Mouse (Mus musculus) limb, embryonic 10.5 days (tissue): ENCODE measurements at regions not wholly inside any gene's neighbourhood (a gene's known extent, or its start where the extent isn't known, plus 50 kb on each side); places are given as distances from the start of the nearest gene placed in this dataset.

Source experiments
- DNase-seq: peaks from one replicate; pipeline ENCODE4 v3.0.0-alpha.2; 2017; ENCODE audit warnings: low spot score
- H3K27ac ChIP-seq: fragments of 300-500 bp; sonication (generic); 2 replicates; pipeline ENCODE4 v1.5.1; 2016; ENCODE audit warnings: mild to moderate bottlenecking
- H3K27me3 ChIP-seq: fragments of 300-500 bp; sonication (generic); 2 replicates; pipeline ENCODE4 v1.6.1; 2016; ENCODE audit warnings: low read depth, mild to moderate bottlenecking; ENCODE audit not compliant: poor library complexity, severe bottlenecking
- H3K36me3 ChIP-seq: fragments of 300-500 bp; sonication (generic); 2 replicates; pipeline ENCODE4 v1.6.1; 2016; ENCODE audit warnings: mild to moderate bottlenecking, moderate library complexity
- H3K4me1 ChIP-seq: fragments of 300-500 bp; sonication (generic); 2 replicates; pipeline ENCODE4 v1.6.1; 2016
- H3K4me3 ChIP-seq: fragments of 300-500 bp; sonication (generic); 2 replicates; pipeline ENCODE4 v1.5.1; 2016; ENCODE audit warnings: mild to moderate bottlenecking, moderate library complexity
- H3K9me3 ChIP-seq: fragments of 300-500 bp; sonication (generic); replicated peaks from 2 replicates; pipeline ENCODE4 v1.6.1; 2016; ENCODE audit warnings: mild to moderate bottlenecking
- WGBS: fragments of 180-500 bp; shearing (Covaris S2); methylation state at CpG from one replicate; pipeline ENCODE4 v1.1.7; 2016; 5-methylcytosine and 5-hydroxymethylcytosine counted together

DNA sequence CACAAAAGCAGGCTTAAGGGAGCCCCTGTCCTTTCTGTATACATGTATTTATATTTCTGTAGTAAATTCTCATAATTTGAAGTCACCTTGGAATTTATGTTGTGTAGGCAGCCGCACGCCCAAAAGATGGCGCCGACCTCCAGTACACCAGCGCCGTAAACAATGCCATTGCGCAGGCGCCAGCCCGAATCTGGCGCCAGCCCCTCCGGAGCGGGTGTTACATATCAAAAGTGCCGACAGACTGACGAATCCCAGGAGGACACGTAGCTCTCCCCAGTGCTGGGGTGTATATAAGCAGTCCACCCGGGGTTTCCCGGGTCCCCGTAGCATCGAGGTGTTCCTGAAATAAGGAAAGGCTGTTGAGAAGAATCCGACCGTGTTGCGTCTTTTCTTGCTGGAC lies 108.1 kb upstream of the Pde3a start:
- no peak overlapping the region for H3K4me3 ChIP-seq
- H3K27ac ChIP-seq: no peak overlapping the region
- H3K36me3 ChIP-seq: no peaks in the 10 kb centered on the region
- H3K9me3 ChIP-seq: no peaks in the 10 kb centered on the region
- DNase-seq: no peak
- no peaks in the 10 kb centered on the region for H3K4me1 ChIP-seq
- 95% methylated on average over 22 of the region's 22 CpGs for WGBS
- no peaks in the 10 kb centered on the region for H3K27me3 ChIP-seq

DNA sequence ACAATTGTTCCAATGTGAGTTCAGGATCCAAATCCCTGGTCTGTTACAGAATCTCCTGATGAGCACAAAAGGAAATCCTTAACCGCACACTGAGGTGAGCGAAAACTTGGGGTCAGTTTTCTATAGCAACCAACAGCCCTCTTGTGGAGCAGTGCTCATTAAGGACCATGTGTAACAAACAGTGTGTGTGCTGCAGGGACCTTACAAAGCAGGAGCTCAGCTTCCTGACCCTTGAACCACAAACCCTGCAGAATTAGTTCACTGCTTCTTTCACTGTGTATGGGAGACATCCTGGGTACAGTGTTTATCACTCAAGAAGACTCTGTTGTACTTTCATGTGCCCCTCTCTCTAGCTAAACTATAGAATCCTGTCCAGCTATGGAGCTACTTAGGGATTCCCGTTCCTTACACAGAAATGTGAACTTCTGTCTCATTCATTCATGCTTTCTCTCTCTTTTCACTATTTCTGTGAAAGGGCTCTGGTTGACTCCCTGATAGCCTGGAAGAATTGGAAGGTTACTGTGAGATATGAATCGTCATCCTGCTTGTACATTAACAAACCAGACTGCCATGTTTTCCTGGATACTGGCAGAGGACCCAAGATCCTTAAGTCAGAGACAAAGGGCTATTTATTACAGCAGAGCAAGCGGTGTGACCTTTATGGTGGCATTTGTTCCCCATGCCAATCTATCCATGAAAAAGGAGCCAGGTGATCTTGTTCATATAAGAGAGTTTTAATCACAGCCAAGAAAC lies 100.5 kb upstream of the Pde3a start:
- Histone ChIP-seq H3K4me3 (no peak overlapping the region), H3K36me3 (no peaks in the 10 kb centered on the region), H3K27ac (no peak overlapping the region), H3K9me3 (no peaks in the 10 kb centered on the region), H3K27me3 (no peaks in the 10 kb centered on the region), H3K4me1 (no peaks in the 10 kb centered on the region)
- no peak for DNase-seq
- WGBS: 88% methylated on average over 5 of the region's 5 CpGs

DNA sequence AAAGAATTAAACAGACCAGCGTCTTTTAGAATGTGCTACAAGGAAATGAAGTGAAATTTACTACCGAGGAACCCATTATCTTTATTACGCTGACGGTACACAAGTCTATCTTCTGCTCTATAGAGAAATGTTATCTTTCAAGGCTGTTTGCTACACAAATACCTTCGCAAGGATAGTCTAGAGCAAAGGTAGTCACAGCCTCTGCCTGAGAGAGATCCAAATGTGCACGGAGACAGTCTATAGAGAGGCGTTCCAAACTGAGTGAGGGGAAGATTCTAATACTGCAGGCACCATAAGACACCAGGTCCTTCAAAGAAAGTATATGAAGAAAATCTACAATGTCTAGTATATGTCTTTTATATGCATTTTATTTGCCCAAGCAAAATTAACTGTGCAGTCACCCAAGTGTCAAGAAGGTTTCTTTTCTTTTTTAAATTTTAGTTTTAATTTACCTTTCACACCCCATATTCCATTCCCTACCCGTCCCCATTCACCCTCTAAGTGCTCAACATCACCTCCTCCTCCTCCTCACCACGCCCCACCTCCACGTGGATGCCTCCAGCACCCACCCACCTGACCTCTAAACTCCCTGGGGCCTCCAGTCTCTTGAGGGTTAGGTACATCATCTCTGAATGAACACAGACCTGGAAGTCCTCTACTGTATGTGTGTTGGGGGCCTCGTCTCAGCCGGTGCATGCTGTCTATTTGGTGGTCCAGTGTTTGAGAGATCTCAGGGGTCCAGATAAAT lies 99.7 kb upstream of the Pde3a start:
- Histone ChIP-seq H3K36me3 (no peaks in the 10 kb centered on the region), H3K9me3 (no peaks in the 10 kb centered on the region), H3K4me3 (no peak overlapping the region), H3K27ac (no peak overlapping the region), H3K4me1 (no peaks in the 10 kb centered on the region), H3K27me3 (no peaks in the 10 kb centered on the region)
- DNase-seq: no peak
- 91% methylated on average over 12 of the region's 12 CpGs for WGBS

DNA sequence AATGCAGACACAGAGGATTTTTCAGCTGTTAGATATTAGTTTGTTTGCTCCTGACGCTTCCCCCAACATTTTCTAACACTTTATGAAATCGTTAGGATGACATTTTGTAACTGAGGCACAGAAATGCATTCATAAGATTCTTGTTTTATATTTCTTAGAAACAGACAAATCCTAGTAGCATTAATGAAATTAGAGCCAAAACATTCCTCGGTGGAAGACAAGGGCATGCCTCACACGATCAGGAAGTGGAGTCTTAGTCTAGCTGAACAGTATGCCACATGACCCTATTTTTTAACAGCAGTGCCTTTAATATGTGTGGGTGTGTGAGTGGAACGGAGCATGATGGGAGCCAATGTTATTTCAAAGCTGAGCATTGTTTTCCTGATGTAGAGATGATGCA lies 89.7 kb upstream of the Pde3a start:
- no peaks in the 10 kb centered on the region for H3K36me3 ChIP-seq
- H3K4me3 ChIP-seq: no peak overlapping the region
- 93% methylated on average over 5 of the region's 5 CpGs for WGBS

DNA sequence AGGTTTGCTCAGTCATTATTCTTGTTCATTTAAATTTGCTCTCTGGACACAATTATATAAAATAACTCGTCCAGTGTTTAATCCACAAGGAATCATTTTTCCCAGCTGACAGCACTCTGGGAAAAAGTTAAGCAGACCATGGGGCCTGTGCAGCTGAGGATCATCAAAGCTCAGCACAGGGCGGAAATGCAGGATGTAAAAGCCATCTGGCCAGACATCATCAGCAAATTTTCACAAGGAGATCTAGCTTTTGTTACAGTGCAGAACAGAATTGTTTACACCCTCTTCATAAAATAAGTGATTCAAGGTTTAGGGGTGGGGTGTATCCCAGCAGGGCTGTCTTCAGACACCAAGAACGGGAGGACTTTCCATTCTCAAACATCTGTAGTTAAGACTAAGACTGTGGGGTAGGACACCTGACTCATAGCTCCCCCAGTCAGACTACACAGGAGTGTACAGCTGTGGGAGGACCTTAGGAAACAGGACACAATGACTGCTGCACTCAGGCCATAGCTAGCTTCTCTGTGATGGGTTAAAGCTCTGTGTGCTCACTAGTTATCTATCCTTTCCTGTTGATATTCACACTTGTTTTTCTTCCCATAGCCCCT lies 87.3 kb upstream of the Pde3a start:
- Histone ChIP-seq H3K27me3 (no peaks in the 10 kb centered on the region), H3K4me1 (no peaks in the 10 kb centered on the region), H3K36me3 (no peaks in the 10 kb centered on the region), H3K27ac (no peak overlapping the region), H3K4me3 (no peak overlapping the region), H3K9me3 (no peaks in the 10 kb centered on the region)
- 76% methylated on average over 3 of the region's 3 CpGs for WGBS
- DNase-seq: no peak

More for the DNA sequence above, 89.7 kb upstream of the Pde3a start:
- H3K9me3 ChIP-seq: no peaks in the 10 kb centered on the region
- H3K27ac ChIP-seq: no peak overlapping the region
- H3K4me1 ChIP-seq: no peaks in the 10 kb centered on the region
- no peaks in the 10 kb centered on the region for H3K27me3 ChIP-seq
- no peak for DNase-seq

DNA sequence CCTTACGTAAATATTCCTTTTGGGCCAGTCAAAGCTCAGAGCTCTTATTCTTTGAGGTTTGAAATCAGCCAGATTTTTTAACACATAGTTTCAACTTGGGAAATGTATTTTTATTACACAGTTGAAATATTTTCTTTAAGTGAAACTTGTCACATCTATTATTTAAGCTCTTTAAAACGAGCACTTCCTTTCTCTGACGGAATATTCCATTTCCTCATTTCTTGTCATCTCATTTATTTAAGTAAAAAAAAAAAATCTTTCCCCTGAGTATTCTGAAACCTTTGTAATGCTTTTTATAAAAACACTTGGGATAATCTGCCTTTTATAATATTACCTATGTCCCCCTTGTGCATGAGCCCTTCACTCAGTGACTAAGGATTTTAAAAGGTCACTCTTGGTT lies 81.8 kb upstream of the Pde3a start:
- WGBS: 83% methylated on average over 3 of the region's 3 CpGs
- H3K9me3 ChIP-seq: no peaks in the 10 kb centered on the region
- H3K4me1 ChIP-seq: no peaks in the 10 kb centered on the region
- H3K4me3 ChIP-seq: no peak overlapping the region
- no peak overlapping the region for H3K27ac ChIP-seq
- H3K27me3 ChIP-seq: no peaks in the 10 kb centered on the region
- H3K36me3 ChIP-seq: no peaks in the 10 kb centered on the region
- no peak for DNase-seq

DNA sequence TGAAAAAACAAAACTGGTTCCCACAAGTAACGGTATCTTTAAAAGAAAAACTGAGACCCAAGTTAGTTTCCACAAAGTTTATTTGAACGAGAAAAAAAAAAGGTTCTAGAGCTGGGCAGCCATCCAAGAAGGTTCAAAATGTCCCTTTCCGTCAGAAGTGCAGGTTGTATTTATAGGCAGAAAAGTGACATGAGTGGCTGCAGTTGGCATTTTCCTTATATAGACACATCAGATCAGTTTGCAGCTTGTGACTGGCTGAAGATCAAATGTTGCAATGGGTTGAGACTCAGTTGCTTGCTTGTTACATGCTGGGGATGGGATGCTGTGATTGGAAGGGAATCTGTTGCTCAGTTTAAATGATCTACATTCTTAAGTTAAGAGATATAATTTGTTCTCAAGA lies 80.7 kb upstream of the Pde3a start:
- Histone ChIP-seq H3K9me3 (no peaks in the 10 kb centered on the region), H3K4me1 (no peaks in the 10 kb centered on the region), H3K4me3 (no peak overlapping the region), H3K27ac (no peak overlapping the region), H3K27me3 (no peaks in the 10 kb centered on the region), H3K36me3 (no peaks in the 10 kb centered on the region)
- no peak for DNase-seq
- WGBS: 83% methylated on average over 3 of the region's 3 CpGs

DNA sequence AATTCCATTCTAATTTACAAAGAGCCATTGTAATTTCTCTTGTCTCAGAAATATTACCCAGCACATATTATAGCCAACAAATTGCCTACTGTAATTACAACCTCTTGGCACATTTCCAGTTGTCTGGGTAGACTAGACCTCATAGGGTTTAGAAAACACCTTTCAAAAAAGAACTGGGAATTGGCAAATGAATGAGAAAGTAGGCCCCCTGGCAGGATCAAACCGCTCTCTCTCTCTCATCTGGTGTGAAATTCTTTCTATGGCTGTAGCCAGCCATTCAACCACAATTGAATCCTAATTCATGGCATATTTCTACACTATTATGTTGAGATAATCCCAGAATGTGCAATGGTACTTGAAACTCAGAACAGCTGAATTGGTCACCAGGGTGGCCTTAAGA lies 65.3 kb upstream of the Pde3a start:
- H3K4me3 ChIP-seq: no peak overlapping the region
- no peak for DNase-seq
- H3K4me1 ChIP-seq: no peaks in the 10 kb centered on the region
- no peaks in the 10 kb centered on the region for H3K27me3 ChIP-seq
- no peak overlapping the region for H3K27ac ChIP-seq
- H3K36me3 ChIP-seq: no peaks in the 10 kb centered on the region
- 63% methylated on average over 1 of the region's 1 CpGs for WGBS
- no peaks in the 10 kb centered on the region for H3K9me3 ChIP-seq

DNA sequence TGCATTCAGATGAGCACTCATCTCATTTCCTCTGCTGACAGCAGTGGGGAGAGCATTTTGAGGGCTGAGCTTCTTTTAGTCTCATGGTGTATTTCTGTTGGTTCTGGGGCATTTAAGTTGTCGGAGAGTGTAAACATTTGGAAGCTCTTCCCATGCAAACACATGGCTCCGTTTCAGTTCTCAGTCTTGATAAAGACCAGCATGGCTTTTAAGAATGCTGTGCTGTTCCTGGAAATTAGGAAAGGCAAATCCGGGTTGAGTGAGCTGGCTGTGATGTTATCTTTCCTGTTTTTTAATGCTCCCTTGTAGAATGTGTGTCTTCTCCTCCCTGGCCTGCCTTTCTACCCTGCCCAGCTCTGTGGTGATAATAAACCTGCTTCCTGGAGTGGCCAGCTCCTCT lies 61.0 kb upstream of the Pde3a start:
- no peak overlapping the region for H3K27ac ChIP-seq
- no peak for DNase-seq
- 58% methylated on average over 3 of the region's 3 CpGs for WGBS
- H3K9me3 ChIP-seq: no peaks in the 10 kb centered on the region
- H3K36me3 ChIP-seq: no peaks in the 10 kb centered on the region
- no peak overlapping the region for H3K4me3 ChIP-seq
- no peaks in the 10 kb centered on the region for H3K4me1 ChIP-seq
- H3K27me3 ChIP-seq: no peaks in the 10 kb centered on the region

DNA sequence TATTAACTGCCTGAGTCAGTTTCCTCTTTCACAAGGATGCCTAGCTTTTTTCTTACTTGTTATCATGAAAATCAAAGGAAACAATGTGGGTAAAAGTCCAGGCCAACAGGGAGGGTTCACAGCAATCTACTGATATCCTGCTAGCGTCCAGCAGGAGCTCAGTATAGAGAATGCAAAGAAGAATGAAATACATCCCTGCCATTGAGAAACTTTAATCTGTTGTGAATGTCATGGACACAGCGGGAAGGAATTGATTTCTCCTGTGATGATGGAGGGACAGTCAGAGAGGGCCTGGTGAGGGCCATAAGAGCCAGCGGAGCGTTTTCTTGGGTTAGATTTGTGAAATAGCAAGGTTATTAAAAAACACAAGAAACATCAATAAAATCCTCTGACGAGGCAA lies 60.0 kb upstream of the Pde3a start:
- DNase-seq: no peak
- 84% methylated on average over 5 of the region's 5 CpGs for WGBS
- Histone ChIP-seq H3K36me3 (no peaks in the 10 kb centered on the region), H3K4me3 (no peak overlapping the region), H3K27ac (no peak overlapping the region), H3K4me1 (no peaks in the 10 kb centered on the region), H3K27me3 (no peaks in the 10 kb centered on the region), H3K9me3 (no peaks in the 10 kb centered on the region)

DNA sequence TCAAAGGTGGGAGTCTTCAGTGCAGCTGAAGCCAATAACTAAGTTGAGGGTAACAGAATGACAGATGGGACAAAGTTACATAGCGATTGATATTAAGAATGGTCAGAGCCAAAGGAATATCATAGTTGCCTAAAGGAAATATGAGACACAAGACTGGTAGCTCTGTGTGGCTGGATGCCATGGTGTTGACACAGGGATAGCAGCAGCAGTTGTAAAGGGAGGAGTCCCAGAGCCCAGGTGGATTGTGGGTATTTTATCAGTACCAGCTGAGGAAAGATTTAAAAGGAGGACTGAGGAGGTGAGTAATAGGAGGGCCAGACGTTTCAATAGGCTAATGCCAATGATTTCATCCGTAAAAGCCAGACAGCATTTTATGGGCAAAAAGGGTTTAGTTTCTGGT lies 59.4 kb upstream of the Pde3a start:
- H3K9me3 ChIP-seq: no peaks in the 10 kb centered on the region
- no peak overlapping the region for H3K27ac ChIP-seq
- DNase-seq: no peak
- H3K27me3 ChIP-seq: no peaks in the 10 kb centered on the region
- H3K4me1 ChIP-seq: no peaks in the 10 kb centered on the region
- no peaks in the 10 kb centered on the region for H3K36me3 ChIP-seq
- WGBS: 82% methylated on average over 3 of the region's 3 CpGs
- no peak overlapping the region for H3K4me3 ChIP-seq

DNA sequence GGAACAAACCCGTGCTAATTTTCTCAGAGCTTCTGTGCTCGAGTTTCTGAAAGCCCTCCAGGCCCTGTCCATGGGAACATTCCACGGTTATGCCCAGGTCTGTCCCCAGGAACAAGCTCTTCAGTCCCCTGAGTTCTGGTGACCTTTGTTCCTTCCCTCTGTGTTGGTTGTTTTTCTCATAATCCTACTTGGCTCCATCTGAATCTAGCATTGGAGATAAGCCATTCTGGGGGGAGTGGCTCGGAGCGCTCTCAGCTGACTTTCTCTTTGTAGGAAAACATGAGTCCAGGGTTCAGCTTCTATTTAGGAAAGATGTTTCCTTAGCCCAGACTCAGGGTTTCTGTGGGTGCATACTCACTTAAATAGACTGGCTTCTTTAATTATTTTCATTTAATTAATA lies 58.7 kb upstream of the Pde3a start:
- 95% methylated on average over 5 of the region's 5 CpGs for WGBS
- Histone ChIP-seq H3K4me3 (no peak overlapping the region), H3K27ac (no peak overlapping the region), H3K27me3 (no peaks in the 10 kb centered on the region), H3K4me1 (no peaks in the 10 kb centered on the region), H3K9me3 (no peaks in the 10 kb centered on the region), H3K36me3 (no peaks in the 10 kb centered on the region)
- DNase-seq: no peak

DNA sequence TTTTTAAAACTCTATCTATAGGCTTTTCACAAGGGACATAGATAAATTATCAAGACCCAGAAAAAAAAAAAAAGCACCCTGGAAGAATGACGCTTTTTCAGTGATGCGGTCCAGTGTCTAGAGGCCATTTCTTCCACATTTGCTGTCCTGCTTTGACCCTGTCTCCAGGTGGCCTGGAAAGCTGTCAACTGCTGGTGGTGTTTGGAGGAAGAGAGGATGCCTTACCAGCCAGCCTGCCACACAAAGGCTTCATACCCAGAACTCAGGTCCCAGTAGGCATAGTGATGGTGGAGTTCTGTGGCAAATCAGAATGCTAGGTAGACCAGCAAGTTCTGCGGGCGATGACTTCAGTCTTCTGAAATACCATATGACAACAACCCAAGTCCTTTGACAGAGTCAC lies 51.6 kb upstream of the Pde3a start:
- WGBS: 95% methylated on average over 4 of the region's 4 CpGs
- Histone ChIP-seq H3K27me3 (no peaks in the 10 kb centered on the region), H3K36me3 (no peaks in the 10 kb centered on the region), H3K4me3 (no peak overlapping the region), H3K9me3 (no peaks in the 10 kb centered on the region), H3K4me1 (no peaks in the 10 kb centered on the region), H3K27ac (no peak overlapping the region)
- no peak for DNase-seq
